Mouse (Mus musculus): Measurements from ENCODE around the gene Pate4.
"Not testable (repeated sequence)": the region's sequence is repeated elsewhere in the genome, so short reads cannot be mapped to it uniquely, and the experiment has no call there.

The Pate4 gene

DNA sequence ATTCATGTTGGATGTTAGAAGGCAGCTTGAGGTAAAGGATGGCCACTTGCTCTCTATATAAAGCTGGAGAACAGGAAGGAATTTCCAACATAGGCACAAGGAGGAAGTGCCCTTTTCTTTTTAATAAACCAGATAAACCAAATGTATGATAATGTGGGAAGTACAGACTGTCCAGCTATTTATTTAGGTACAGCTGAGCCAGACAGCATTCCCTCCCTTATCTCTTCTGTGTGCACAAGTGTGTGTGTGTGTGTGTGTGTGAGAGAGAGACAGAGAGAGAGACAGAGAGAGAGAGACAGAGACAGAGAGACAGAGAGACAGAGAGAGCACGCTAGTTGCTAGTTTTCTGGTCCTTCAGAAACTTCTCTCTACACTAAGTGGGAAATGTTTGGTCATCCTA is at the start of gene Pate4:
Pate4 (minus strand) TSS at position 101 of the 400 bp plus-strand sequence.
- DNase-seq (ENCODE audit: low spot score) = no peak

DNA sequence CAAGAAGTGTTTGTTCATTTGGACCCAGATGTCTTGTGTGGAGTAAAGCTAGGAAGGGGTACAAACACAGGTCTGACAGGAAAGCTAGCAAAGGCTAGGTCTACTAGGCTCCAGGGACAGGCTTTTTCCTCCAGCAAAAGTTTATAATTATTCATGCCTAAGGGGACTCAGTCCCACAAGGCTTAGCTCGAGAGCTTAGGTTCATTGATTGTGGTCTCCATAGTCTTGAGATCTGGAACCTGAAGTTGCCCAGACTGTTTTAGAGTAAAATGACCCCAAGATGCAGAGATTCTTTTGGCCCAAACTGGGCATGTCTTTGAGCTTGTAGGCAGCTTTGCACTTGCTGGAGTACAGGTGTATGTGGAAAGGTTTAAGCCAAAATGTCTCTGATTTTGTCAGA is 36.4 kb upstream of the Pate4 start, which contains the start of gene Pate3:
Pate3 (minus strand) TSS at position 101 of the 400 bp plus-strand sequence.
- DNase-seq (ENCODE audit: low spot score) = no peak

DNA sequence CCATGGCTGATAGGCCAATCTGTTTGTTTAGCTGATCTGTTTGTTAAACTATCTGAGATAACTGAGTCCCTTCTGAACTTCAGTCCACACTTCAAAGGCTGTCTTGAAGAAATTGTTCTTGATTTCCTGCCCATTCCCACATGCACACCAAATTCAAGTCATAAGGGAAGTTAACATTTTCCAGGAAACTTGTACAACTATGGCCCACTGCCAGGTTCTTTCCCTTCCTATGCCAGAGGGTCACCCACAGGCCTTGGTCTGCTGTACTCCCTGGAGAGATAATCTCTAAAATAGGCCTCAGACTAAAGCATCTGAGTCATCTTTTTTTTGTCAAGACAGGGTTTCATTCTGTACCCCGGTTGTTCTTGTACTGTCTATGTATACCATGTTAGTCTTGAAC is 21.2 kb upstream of the Pate4 start:
- no peak for DNase-seq (ENCODE audit: low spot score)

DNA sequence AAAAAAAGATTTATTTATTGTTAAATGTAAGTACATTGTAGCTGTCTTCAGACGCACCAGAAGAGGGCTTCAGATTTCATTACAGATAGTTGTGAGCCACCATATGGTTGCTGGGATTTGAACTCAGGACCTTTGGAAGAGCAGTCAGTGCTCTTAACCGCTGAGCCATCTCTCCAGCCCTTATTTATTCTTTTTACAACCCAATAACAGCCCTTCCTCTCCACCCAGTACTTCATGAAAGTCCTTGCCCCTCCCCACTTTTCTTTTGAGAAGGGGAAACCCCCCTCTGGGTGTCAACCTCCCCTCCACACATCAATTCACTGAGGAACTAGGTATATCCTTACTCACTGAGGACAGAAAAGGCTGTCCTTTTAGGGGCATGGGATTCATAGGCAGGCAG is 5.0 kb upstream of the Pate4 start:
- DNase-seq (ENCODE audit: low spot score) = not testable (repeated sequence)

DNA sequence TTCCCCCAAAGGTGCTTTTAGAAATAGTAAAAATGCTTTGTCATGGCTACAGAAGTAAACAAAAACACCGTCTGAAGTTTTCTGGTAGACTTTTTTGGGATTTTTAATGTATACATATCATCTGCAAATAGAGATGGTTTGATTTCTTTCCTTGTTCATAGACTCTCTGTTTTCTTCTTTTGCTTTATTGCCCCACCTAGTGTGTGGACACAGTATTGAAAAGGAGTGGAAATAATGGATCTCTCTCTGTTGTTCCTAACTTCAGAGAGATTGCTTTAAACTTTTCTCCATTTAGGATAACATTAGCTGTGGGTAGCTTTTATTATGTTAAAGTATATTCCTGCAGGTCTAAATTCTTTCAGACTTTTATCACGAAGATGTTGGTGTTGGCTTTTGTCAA is 2.3 kb upstream of the Pate4 start:
- no peak for DNase-seq (ENCODE audit: low spot score)

DNA sequence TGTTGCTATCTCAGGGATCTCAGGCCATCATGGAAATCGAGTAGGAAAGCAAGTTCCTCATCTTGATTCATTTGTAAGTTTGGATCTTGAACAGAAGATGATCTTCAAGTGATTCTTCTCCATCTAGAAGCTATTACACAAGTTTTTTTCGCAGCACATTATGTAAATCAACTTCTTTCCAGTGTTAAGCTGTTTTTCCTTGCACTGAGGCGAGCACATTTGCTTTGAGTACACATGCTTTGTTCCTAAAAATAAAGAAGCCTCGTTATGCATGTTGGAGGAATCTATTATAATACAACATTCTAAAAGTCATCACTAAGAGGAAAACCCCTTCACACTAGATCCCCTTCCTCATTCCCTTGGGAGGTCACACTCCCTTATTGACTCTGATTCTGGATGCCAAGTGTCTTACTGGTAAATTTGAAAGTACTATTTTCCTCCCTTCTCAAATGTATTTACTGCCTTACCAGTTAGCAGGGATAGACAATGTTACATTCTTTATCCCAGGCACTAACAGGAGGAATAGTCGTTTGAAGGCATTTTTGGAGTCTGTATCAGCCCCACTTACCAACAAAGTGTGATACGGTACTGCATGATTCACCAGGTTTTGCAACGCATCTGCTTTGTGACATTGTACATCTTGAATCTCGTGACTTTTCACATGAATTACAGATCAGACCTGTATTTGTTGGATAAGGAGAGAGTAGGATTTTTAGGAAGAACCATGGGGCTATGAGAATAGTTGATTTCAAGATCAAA is 3.9 kb downstream of the Pate4 start:
- no peak for DNase-seq (ENCODE audit: low spot score)

DNA sequence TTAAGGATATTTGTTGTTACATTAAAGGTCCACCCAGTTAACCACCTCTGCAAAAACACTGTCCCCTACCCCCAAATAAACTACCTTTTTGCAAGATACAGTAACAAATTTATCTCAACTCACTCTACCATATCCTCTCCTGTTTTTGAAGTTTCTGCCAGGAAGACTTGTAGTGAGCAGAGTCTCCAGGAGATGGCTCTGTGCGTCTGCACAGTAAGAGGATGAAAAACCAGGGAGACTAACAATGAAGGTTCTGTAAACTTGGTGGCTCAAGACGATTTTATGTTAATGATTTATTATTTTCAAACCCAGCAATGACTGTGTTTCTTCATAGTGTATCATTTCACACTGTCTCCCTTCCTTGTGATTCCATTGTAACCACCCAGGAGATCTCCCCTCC is 18.8 kb downstream of the Pate4 start:
- DNase-seq (ENCODE audit: low spot score) = no peak

DNA sequence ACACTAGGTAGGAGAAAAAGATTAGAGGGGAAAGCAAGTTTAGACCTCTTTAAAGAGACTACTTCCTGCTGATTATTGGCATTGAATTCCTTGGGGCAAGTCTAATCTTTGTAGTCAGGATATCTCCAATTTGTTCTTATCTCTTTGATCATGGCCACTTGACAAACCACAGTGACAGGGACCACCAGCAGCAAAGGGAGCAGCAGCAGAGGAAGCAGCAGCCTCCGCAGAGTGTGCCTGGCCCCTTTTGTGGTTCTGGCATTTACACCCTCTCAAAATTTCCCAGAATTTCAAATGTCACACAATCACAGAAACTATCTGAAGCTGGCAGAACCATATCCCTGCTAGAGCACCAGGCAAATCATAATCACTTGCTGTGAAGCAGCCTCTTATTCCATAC is 24.1 kb downstream of the Pate4 start:
- no peak for DNase-seq (ENCODE audit: low spot score)

DNA sequence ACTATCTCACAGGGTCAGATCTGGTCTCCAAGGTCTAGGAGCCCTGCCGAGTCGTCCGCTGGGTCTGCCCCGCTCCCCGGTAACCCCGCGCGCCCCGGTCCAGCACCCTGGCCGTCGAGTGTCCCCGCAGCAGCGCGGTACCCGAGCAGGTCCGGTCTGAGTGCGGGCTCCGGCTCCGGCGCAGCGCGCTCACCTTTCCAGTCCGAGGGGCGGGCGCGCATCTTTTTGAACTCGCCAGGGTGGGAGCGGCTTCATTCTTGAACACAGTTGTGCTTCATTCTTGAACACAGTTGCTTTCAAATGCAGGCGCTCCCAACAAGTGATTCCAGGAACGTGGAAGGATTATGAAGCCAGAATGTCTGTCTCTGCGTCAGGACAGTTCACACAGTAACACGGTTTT is 37.3 kb downstream of the Pate4 start:
- peak; percentile 26 for DNase-seq (ENCODE audit: low spot score)

DNA sequence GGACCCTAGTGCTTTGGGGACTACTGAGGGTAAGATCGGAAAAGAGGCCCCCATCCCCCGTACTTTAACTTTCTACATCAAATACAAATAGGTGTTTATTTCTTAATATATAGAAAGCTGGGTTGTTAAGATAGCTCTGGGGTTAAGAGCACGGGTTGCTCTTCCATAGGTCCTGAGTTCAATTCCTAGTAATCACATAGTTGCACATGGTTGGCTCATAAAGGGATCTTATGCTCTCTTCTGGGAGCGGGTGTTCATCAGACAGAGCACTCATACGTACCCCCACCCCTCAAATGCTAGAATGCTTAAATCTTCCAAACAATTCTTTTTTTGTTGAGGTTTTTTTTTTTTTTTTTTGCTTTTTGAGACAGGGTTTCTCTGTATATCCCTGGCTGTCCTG is 41.1 kb downstream of the Pate4 start:
- DNase-seq (ENCODE audit: low spot score) = no peak

DNA sequence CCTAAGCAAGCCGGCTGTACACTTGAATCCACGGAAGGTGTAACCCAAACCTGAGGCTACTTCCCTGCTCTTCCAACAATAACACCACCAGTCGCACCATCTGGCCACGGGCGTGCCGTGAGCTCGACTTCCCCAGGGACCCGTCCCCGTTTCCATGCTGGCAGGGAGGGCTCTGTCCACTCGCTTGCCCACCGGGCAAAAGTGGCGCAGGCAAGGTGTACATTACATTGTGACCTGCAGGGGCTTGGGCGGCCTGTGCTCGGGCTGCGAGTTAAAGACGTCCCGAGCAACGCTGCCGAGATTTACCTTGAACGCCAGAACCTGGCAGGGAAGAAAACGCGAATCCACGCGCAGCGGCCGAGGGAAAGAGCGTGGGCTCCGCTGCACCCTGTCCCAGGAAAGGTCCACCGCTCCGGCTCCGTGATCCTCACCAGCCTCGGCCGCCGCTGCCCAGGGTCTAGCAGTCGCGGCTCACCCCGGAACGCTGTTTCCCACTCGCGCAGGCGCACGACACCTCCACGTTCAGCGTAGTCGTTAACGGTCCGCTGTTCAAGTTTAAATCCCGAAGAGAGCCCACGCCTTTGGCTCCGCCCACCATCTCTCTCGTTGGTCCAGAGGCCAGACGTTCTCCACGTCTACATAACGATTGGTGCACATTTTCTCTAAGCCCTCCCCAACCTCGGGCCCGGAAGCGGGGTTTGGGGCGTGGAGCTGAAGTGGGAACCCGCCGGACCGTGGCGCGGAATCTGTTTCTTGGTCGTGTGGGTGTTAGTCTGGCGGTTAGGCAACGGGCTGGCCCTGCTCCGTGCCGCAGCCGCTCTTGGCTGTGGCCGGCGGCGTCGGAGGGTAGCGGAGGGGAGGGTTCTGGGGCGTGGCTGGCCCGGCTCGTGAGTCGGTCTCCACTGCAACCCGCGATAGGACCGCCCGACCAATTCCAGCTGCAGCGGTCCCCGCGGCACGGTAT is 41.9 kb downstream of the Pate4 start, which contains the start of the genes Pate2 and Hyls1:
Pate2 (plus strand) TSS at position 714 of the 964 bp plus-strand sequence.
Hyls1 (minus strand) TSS at position 828 of the 964 bp plus-strand sequence.
- DNase-seq (ENCODE audit: low spot score) = peak; percentile 96

DNA sequence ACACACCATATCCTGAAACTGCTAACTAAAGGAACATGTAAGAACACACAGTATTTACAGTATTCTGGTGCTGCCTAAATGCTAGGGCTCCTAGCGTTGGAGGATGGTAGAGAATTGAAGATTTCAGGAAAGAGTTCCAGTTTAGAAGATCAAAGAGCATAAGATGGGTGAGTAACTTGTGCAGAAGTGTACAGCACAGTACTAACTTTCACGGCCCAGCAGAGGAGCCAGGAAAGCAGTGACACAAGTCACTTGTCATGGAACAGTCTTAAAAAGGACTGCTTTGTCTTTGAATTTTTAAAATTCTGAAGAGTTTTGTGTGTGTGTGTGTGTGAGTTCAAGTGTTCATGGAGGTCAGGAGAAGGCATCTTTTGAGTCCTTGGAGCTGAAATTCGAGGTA is 43.7 kb downstream of the Pate4 start:
- DNase-seq (ENCODE audit: low spot score) = no peak

DNA sequence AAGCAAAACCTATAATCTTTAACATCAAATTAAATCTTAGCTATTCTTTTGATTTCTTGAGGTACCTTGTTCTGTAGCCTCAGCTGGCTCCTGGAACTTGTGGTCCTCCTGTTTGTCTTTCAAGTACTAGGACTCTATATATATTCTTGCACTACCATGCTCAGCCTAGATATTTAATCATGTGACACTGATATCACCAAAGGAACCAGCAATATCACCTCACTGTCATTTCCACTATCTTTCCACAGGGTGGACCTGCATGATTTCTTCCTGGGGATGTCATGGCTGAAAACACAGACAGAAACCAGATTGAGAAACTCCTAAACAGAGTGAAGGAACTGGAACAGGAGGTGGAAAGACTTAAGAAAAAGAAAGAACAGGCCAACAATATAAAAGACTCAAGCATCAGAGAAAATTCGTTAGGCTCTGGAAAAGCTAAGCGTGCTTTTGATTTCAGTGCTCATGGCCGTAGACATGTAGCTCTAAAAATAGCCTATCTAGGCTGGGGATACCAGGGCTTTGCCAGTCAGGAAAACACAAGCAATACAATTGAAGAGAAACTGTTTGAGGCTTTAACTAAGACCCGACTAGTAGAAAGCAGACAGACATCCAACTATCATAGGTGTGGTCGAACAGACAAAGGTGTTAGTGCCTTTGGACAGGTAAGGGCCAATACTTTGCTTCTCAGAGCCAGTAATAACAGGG is 47.1 kb downstream of the Pate4 start:
- DNase-seq (ENCODE audit: low spot score) = no peak

DNA sequence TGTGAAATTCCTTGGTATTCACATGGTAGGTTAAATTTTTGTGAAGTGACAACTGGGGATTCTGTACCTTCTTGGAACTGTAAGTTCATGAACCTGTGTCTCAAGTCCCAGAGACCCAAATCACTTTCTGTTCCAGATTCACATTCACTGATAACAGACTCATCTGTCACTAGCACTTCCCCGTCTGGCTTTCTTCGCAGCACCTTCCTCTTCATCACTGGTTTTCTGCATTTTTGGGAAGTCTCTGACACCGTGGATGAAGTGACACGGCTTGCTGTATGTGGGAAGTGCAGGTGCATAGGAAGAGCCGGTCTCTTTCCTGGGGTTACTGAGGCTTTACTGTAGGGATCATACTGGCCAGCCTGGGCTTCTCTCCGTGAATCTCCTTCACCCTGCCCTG is 50.2 kb downstream of the Pate4 start:
- no peak for DNase-seq (ENCODE audit: low spot score)

DNA sequence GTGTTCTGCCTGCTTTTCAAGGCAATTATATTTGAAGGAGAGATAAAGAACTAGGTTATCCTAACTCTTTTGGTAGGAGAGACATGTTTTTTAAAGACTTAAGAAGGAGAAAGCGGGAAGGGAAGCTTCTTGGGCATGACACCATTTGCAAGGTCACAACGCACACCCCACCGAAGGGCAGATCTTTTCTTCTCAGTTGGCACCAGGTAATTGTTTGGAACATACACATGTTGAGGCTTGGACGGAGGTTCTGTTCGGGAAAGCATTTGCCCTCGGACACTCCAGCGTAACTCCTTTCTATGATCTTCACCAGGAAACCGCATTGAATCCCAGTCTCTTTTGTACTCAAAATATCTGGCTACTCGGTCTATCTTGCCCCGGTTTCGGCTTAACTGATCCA is 50.7 kb downstream of the Pate4 start:
- no peak for DNase-seq (ENCODE audit: low spot score)

DNA sequence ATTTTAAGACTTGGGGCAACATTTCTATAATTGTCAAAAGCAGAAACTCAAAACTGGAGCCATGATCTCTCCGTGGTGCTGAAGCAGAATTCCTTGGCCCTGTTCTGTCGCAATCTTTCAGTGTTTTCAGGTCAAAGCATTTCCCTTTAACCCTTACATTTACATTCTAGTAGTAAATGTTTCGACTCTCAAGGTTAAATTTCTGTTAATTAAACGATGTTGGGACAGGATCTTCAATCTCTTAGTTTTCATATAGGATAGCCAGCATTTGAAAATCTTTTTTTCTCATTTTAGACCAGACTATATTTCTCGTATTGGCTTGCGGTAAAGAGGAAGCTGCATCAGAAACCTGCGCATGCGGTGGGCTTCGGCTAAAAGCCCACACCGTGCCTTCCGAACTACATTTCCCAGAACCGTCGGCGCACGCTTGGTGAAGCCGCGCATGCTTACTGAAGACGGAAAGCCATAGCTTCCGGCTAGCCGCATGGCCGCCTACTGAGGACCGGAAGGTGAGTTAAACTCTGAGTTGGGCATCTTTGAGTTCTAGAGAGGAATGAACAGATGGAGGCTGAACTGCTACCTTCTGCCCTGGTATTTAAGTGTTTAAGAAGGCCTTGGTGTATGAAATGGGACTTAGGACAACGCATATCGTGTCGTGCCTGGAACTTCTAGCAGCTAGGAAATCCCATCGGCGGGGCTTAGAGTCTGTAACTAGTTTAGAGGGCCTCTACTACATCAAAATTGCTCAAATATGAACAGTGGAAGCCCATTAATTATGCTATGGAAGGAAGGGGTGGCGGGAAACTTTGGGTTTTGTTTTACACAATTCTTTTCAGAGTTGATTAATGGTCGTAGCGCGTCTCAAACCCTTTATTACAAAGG is 52.5 kb downstream of the Pate4 start:
- peak; percentile 89 for DNase-seq (ENCODE audit: low spot score)

DNA sequence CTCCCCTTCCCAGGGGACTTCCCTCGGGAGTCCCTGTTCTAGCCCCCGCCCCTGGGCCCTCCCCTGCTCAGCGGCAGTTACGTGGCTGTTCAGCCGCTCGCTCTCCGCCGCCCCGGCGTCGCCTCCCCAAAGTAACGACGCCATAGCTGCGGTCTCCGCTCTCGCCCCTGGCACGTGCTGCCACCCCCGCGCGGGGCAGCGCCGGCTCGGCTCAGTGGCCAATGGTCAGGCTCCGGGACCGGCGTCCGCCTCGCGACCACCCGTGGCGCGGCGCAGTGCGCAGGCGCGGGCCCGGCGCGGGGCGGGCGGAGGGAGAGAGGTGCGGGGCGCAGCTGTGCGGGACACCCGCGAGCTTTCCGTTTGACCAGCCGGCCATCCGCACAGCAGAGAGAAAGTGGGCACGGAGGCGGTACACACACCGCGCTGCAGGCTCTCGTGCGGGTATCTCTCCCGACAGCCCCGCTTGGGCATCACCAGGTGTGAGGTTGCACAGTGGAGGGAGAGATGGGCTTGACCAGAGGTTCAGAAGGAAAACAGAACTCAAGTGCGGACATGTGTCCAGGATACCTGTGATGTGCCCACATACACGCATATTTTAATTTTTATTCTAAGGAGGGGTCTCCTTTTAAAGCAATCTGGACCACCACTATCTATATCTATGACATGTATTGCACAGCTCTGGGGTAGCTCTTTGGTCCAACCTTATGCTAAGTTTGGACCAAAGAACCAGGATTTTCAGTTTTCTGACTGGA is 53.3 kb downstream of the Pate4 start, which contains the start of the genes Ddx25 and Pus3:
Ddx25 (minus strand) TSS at position 272 of the 752 bp plus-strand sequence.
Pus3 (plus strand) TSS at position 339 of the 752 bp plus-strand sequence.
- peak; percentile 82 for DNase-seq (ENCODE audit: low spot score)

Data from testis, postnatal 14 days (tissue).